ENCODE assay signal across 10 mouse cellular contexts in genomic region chr1:74094497-74095270, GRCm38 (mm10). TPM values are rescaled to one million over a fixed set of nuclear protein-coding genes. Genes with fewer than 3 reads are reported as not detected.
DNase-seq lines count a peak whose midpoint lies in the region; ATAC-seq lines count a peak whose summit lies in the region.
"Had no signal": no experiment of that assay in that cellular context is flagged by ENCODE, and none has a peak within 500 bp of the region (broad histone marks: within the 10 kb centered on the region; RNA-seq: fewer than 3 reads in every experiment).

No protein-coding gene starts in this region.

- no peak overlapping the region for H3K4me3 ChIP-seq in heart, embryonic 10.5 days
- H3K4me3 ChIP-seq in forebrain, embryonic 16.5 days (replicated peaks; ENCODE audit: low read length), result no peak overlapping the region
- H3K4me3 ChIP-seq: liver, embryonic 13.5 days had no signal

- H3K27ac ChIP-seq in heart, embryonic 10.5 days, result peak overlapping the region; percentile 44; the same call in 1 of the 2 replicates
- no peak overlapping the region for H3K27ac ChIP-seq in forebrain, embryonic 16.5 days (ENCODE audit: low read length)
- H3K27ac ChIP-seq: liver, embryonic 13.5 days had no signal

- no peak for DNase-seq in heart, embryonic 10.5 days (ENCODE audit: low spot score)
- no peak for DNase-seq in heart, adult 8-10 months (ENCODE audit: low spot score)
- peak; percentile 69 for DNase-seq in right cerebral cortex, postnatal 10 days (ENCODE audit: low spot score in 2 of 2)
- DNase-seq in right cerebral cortex, postnatal 25 days, result no peak
- no peak for DNase-seq in urinary bladder, postnatal 36 days (ENCODE audit: low spot score in 2 of 2)
- DNase-seq in kidney, adult 18-20 months, result no peak
- DNase-seq: liver, embryonic 13.5 days had no signal

- WGBS in heart, embryonic 10.5 days, result 38% methylated on average over 7 of the region's 7 CpGs
- WGBS in forebrain, embryonic 16.5 days, result 34% methylated on average over 7 of the region's 7 CpGs

- H3K4me1 ChIP-seq in heart, embryonic 10.5 days, result peaks cover 82% of the 10 kb centered on the region
- peaks cover 39% of the 10 kb centered on the region for H3K4me1 ChIP-seq in forebrain, embryonic 16.5 days (replicated peaks; ENCODE audit: control insufficient read depth, insufficient read depth, low read length)

- no peaks in the 10 kb centered on the region for H3K9me3 ChIP-seq in heart, embryonic 10.5 days
- H3K9me3 ChIP-seq in forebrain, embryonic 16.5 days (ENCODE audit: control insufficient read depth, low read length), result no peaks in the 10 kb centered on the region
- H3K9me3 ChIP-seq: liver, embryonic 13.5 days had no signal

- peaks cover 75% of the 10 kb centered on the region for H3K27me3 ChIP-seq in heart, embryonic 10.5 days (ENCODE audit: insufficient read depth, poor library complexity, severe bottlenecking)
- H3K27me3 ChIP-seq in forebrain, embryonic 16.5 days (replicated peaks; ENCODE audit: control insufficient read depth, insufficient read depth, low read length), result no peaks in the 10 kb centered on the region

- ATAC-seq in forebrain, embryonic 16.5 days, result peak; percentile 43
- ATAC-seq in neutrophil, adult 5-6 weeks (ENCODE audit: extremely low read depth, insufficient number of reproducible peaks, low FRiP score, poor library complexity, severe bottlenecking), result peak; percentile 41

- no peaks in the 10 kb centered on the region for H3K36me3 ChIP-seq in heart, embryonic 10.5 days
- H3K36me3 ChIP-seq in forebrain, embryonic 16.5 days (ENCODE audit: control insufficient read depth, insufficient read depth), result no peaks in the 10 kb centered on the region
- H3K36me3 ChIP-seq: liver, embryonic 13.5 days had no signal

- H3K4me2 ChIP-seq in forebrain, embryonic 16.5 days (ENCODE audit: low read length), result no peak overlapping the region
- H3K4me2 ChIP-seq: liver, embryonic 13.5 days had no signal

- no peak overlapping the region for H3K9ac ChIP-seq in forebrain, embryonic 16.5 days (replicated peaks; ENCODE audit: low read depth, low read length)
- H3K9ac ChIP-seq: liver, embryonic 13.5 days had no signal

RNA-seq across cellular contexts. Expression of gene Tns1, which starts 29.6 kb away (rescaled TPM):
- polyA plus RNA-seq in heart, embryonic 10.5 days (2016; fragmentation: Nextera tagmentation; extraction: Ambion mirVana), result 49.8 and 75.4 TPM in 2 replicates
- total RNA-seq in heart, adult 8-10 months (2022), result 100 to 1,000 TPM; 733 to 828 (median 798) TPM
- 10.7 and 11.0 TPM in 2 replicates for polyA plus RNA-seq in forebrain, embryonic 16.5 days (2015; fragmentation: Nextera tagmentation; extraction: Ambion mirVana)
- 7.6 and 8.0 TPM in 2 replicates for total RNA-seq in neutrophil, adult 5-6 weeks (2017)

RNA-seq across cellular contexts. Expression of gene Rufy4, which starts 30.7 kb away (rescaled TPM):
- polyA plus RNA-seq in heart, embryonic 10.5 days (2016; fragmentation: Nextera tagmentation; extraction: Ambion mirVana), result 0.16 and 0.23 TPM in 2 replicates
- total RNA-seq in heart, adult 8-10 months (2022), result 1 to 10 TPM in 3 of 4 experiments, under 1 TPM in 1; 0.52 to 1.8 (median 1.3) TPM
- polyA plus RNA-seq in forebrain, embryonic 16.5 days (2015; fragmentation: Nextera tagmentation; extraction: Ambion mirVana), result 0.32 and 0.36 TPM in 2 replicates
- total RNA-seq in neutrophil, adult 5-6 weeks (2017), result 31.9 and 35.6 TPM in 2 replicates
- polyA plus RNA-seq: small intestine, adult 2 months had no signal

RNA-seq across cellular contexts. Expression of gene Cxcr2, which starts 59.1 kb away (rescaled TPM):
- 0.09 and 0.20 TPM in 2 replicates for polyA plus RNA-seq in heart, embryonic 10.5 days (2016; fragmentation: Nextera tagmentation; extraction: Ambion mirVana)
- under 1 TPM in 2 of 4 experiments, not detected in 2; 0.23 to 0.44 TPM for total RNA-seq in heart, adult 8-10 months (2022)
- polyA plus RNA-seq in forebrain, embryonic 16.5 days (2015; fragmentation: Nextera tagmentation; extraction: Ambion mirVana), result 0.06 TPM in 1 of 2 replicates, not detected in the other
- 1,102 and 1,145 TPM in 2 replicates for total RNA-seq in neutrophil, adult 5-6 weeks (2017)

Comparison
In these comparisons a context has a peak if more than half of its experiments do, and no peak if none do; other contexts are left out.
1. DNase-seq: peak in right cerebral cortex, postnatal 10 days (2 of 2); none in heart, embryonic 10.5 days (single experiment), heart, adult 8-10 months (single experiment), right cerebral cortex, postnatal 25 days (single experiment), urinary bladder, postnatal 36 days (0 of 2) and kidney, adult 18-20 months (single experiment).
2. RNA of gene Tns1, which starts 29.6 kb away (total RNA-seq): 733 to 828 TPM in heart, adult 8-10 months; 7.6 to 8.0 TPM in neutrophil, adult 5-6 weeks; every median in the first group is over 10 times any median in the second.
3. RNA of gene Rufy4, which starts 30.7 kb away (total RNA-seq): 31.9 to 35.6 TPM in neutrophil, adult 5-6 weeks; 0.52 to 1.8 TPM in heart, adult 8-10 months; every median in the first group is over 10 times any median in the second.
4. RNA of gene Cxcr2, which starts 59.1 kb away (total RNA-seq): 1,102 to 1,145 TPM in neutrophil, adult 5-6 weeks; 0.23 to 0.44 TPM in heart, adult 8-10 months; every median in the first group is over 100 times any median in the second.